Mouse (Mus musculus) hindbrain, embryonic 11.5 days (tissue): ENCODE results near the gene 9530002B09Rik. TPM values are rescaled to one million over a fixed set of nuclear protein-coding genes. Genes with fewer than 3 reads are reported as not detected.

ENCODE experiments used
- ATAC-seq: fragments of 200-750 bp; cut with Nextera tagmentation; 2 replicates; pipeline ENCODE4 v1.8.0; 2017; ENCODE audit warnings: mild to moderate bottlenecking, moderate TSS enrichment, moderate library complexity; ENCODE audit not compliant: low FRiP score
- DNase-seq: peaks from one replicate; pipeline ENCODE4 v3.0.0-alpha.2; 2015; ENCODE audit warnings: low spot score
- H3K27ac ChIP-seq: fragments of 300-500 bp; sonication (generic); 2 replicates; pipeline ENCODE4 v1.5.1; 2014; ENCODE audit warnings: mild to moderate bottlenecking, low read depth, low read length
- H3K27me3 ChIP-seq: fragments of 300-500 bp; sonication (generic); 2 replicates; pipeline ENCODE4 v1.6.1; 2014; ENCODE audit warnings: mild to moderate bottlenecking, low read length, moderate library complexity, mixed read lengths; ENCODE audit not compliant: control insufficient read depth, insufficient read depth
- H3K36me3 ChIP-seq: fragments of 300-500 bp; sonication (generic); 2 replicates; pipeline ENCODE4 v1.6.1; 2014; ENCODE audit warnings: mild to moderate bottlenecking, low read length, moderate library complexity, mixed read lengths; ENCODE audit not compliant: control insufficient read depth, insufficient read depth
- H3K4me1 ChIP-seq: fragments of 300-500 bp; sonication (generic); replicated peaks from 2 replicates; pipeline ENCODE4 v1.6.1; 2014; ENCODE audit warnings: low read length, mixed read lengths; ENCODE audit not compliant: control insufficient read depth, insufficient read depth
- H3K4me2 ChIP-seq: fragments of 300-500 bp; sonication (generic); replicated peaks from 2 replicates; pipeline ENCODE4 v1.6.1; 2014; ENCODE audit warnings: mild to moderate bottlenecking, low read depth, low read length
- H3K4me3 ChIP-seq: fragments of 300-500 bp; sonication (generic); 2 replicates; pipeline ENCODE4 v1.5.1; 2014; ENCODE audit warnings: low read depth, low read length
- H3K9ac ChIP-seq: fragments of 300-500 bp; sonication (generic); 2 replicates; pipeline ENCODE4 v1.6.1; 2014; ENCODE audit warnings: low read depth, low read length
- H3K9me3 ChIP-seq: fragments of 300-500 bp; sonication (generic); 2 replicates; pipeline ENCODE4 v1.6.1; 2016; ENCODE audit warnings: low read length; ENCODE audit not compliant: control insufficient read depth
- polyA plus RNA-seq: library from polyadenylated mRNA; unstranded; fragments of >200 nt; fragmentation: Nextera tagmentation; extraction: Ambion mirVana; gene quantifications from 2 replicates; pipeline ENCODE4 v1.2.1, GENCODE M21; 2014

Gene 9530002B09Rik
- polyA plus RNA-seq = not detected in 2 replicates

DNA sequence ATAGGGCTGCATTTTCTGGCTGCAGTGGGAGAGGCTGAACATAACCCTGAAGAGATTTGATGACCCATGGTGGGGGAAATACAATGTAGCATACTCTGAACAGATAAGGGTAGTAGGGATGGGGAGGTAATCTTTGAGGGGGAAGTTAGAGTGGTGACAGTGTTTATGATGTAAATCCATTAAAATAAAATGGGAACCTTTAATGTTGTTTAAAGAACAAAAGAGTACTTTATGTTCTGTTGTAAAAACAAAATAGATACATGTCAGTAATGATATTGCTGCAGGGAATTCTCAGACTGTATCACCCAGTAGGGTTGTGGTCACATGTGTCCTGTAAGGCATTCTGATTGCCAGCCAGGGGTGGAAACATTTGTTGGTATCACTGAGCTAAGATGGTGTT is at the start of gene 9530002B09Rik:
TSS of gene 9530002B09Rik (plus strand) at position 301 of the 400 bp plus-strand sequence.
- Histone ChIP-seq H3K9me3 (no peaks in the 10 kb centered on the region; the same call in 1 of the 2 replicates), H3K9ac (no peak within 1 kb of the TSS), H3K27ac (no peak within 1 kb of the TSS), H3K4me1 (no peaks in the 10 kb centered on the region), H3K4me2 (no peak within 1 kb of the TSS), H3K4me3 (no peak within 1 kb of the TSS), H3K36me3 (no peaks in the 10 kb centered on the region), H3K27me3 (no peaks in the 10 kb centered on the region)
- ATAC-seq = no peak
- DNase-seq = no peak

Other genes with a start within 250 kb of the 9530002B09Rik start
- 65.5 and 73.1 TPM in 2 replicates for gene Ppt1, start 147.0 kb downstream of the 9530002B09Rik start, polyA plus RNA-seq
- gene Cap1, start 196.8 kb downstream of the 9530002B09Rik start, polyA plus RNA-seq = 71.5 and 73.4 TPM in 2 replicates